Mouse (Mus musculus) lung, postnatal 0 days (tissue): ENCODE measurements around the gene Blvrb.

ENCODE experiments used
- CTCF ChIP-seq: IDR thresholded peaks from 2 replicates; pipeline ENCODE4 v1.5.1; 2016; ENCODE audit warnings: antibody characterized with exemption, mild to moderate bottlenecking
- EP300 ChIP-seq: IDR thresholded peaks from 2 replicates; pipeline ENCODE4 v1.6.1; 2016; ENCODE audit warnings: antibody characterized with exemption, mild to moderate bottlenecking, control low read depth

GRCm38 (mm10) chr7:27493450-27493849 lies 45.7 kb downstream of the Blvrb start:
- TF ChIP-seq CTCF (no peak), EP300 (peak; percentile 92)
